Mouse (Mus musculus) naive thymus-derived CD4-positive, alpha-beta T cell, adult 2 months (primary cell): ENCODE data around the gene Prickle3.
"Not testable (repeated sequence)": the region's sequence is repeated elsewhere in the genome, so short reads cannot be mapped to it uniquely, and the experiment has no call there.

Experiments
- DNase-seq: peaks from one replicate; pipeline ENCODE4 v3.0.0-alpha.2; 2011; ENCODE audit warnings: low read depth

The Prickle3 gene

DNA sequence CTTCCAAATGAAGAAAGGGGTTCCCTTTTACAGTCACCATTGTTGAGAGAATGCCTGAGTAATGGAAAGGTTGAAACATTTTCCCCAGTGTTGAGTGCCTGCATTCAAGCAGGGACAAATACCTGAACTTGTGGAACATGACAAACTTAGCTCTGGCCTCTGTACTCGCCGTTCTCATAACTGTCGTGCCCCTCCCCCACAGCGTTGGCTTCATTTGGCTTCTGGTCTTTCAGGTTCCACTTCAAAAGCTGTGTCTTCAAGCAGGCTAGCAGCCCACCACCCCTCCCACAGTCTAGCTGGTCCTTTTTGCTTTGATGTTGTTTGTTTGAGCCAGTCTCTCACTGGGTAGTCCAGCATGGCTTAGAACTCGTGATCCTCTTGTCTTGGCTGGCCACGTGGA, 15.7 kb downstream of the Prickle3 start:
- DNase-seq: no peak

GRCm38 (mm10) chrX:7673578-7674281, 16.7 kb downstream of the Prickle3 start:
- peak; percentile 46 for DNase-seq

GRCm38 (mm10) chrX:7674284-7675000, 17.4 kb downstream of the Prickle3 start:
- peak; percentile 51 for DNase-seq

DNA sequence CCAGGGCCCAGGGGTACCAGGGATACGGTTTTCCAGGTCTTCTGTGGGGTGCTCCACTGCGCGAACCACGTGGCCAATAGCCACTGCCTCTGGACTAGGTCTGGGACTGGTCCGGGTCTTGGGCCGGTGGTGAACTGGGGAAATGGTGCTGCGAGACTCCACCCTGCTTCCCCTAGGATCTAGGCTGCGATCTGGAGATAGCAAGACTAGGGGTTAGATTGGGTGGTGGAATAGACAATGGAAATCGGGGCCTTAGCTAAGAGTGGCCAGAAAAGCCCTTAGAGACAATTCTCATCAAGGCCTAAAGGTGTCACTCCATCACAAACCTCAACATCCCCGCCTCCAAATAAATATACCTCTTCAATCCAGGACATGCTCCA, 17.9 kb downstream of the Prickle3 start:
- DNase-seq: peak; percentile 26

GRCm38 (mm10) chrX:7678986-7679385, 21.9 kb downstream of the Prickle3 start:
- DNase-seq: no peak

- peak; percentile 94 for DNase-seq
Measured at GRCm38 (mm10) chrX:7679405-7680056, 22.5 kb downstream of the Prickle3 start.

DNA sequence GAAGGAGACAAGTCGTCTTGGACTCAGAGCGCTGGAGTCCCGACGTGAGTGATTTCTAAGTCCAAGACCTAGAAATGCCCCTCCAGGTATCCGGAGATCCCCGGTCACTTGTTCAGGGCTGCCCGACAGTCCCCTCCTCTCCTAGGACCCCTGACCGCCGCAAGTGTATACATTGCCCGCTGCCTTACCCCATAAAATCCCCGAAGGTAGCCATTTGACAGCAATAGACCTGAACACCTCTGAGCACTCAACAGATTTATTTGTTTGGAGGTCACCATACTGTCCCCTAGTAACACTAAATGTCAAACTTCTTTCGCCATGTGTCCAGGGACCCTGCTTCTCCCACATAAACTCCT, 23.0 kb downstream of the Prickle3 start:
- no peak for DNase-seq

- no peak for DNase-seq
Measured at GRCm38 (mm10) chrX:7680864-7681263, 23.8 kb downstream of the Prickle3 start, which contains the start of gene Magix. Gene Magix, minus strand, starts transcription at chrX:7681251.

GRCm38 (mm10) chrX:7688321-7688720, 31.3 kb downstream of the Prickle3 start:
- DNase-seq: no peak

GRCm38 (mm10) chrX:7690486-7690885, 33.4 kb downstream of the Prickle3 start:
- DNase-seq: no peak

DNA sequence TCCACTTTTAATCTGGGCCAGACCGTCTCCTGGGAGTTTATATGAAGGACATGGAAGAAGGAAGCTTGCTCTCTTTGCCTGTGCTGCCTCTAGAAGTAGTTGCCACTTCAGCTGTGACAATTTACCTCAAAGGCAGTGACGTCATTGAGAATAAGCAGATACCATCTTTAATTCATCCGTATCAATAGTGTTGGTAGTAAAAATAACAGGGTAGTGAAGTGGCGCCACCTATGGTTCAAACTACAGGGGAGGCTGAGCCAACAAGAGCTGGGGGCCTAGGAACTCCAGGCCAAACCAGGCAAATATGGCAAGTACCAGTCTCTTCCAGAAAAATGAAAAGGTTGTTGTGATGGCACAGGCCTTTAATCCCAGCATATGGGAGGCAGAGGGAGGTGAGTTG, 35.8 kb downstream of the Prickle3 start:
- peak; percentile 83 for DNase-seq

DNA sequence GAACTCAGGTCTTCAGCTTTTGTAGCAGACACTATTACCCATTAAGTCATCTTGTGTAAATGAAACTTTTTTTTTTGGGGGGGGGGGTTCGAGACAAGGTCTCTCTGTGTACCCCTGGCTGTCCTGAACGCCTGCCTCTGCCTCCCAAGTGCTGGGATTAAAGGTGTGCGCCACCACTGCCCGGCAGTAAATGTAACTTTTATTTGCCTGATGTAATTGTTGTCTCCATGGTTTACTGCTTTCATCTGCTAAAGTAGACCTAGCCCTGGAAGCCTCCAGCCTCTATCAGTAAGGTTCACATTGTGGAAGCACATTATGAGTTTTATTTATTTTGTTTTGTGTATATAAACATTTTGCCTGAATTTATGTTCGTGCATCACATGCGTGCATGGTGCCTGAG, 39.5 kb downstream of the Prickle3 start:
- no peak for DNase-seq

- peak; percentile 90 for DNase-seq
Measured at GRCm38 (mm10) chrX:7696954-7697381, 39.9 kb downstream of the Prickle3 start, which contains the start of gene Gpkow. Gene Gpkow, plus strand, starts transcription at chrX:7697131.

GRCm38 (mm10) chrX:7713764-7714134, 56.7 kb downstream of the Prickle3 start:
- not testable (repeated sequence) for DNase-seq

DNA sequence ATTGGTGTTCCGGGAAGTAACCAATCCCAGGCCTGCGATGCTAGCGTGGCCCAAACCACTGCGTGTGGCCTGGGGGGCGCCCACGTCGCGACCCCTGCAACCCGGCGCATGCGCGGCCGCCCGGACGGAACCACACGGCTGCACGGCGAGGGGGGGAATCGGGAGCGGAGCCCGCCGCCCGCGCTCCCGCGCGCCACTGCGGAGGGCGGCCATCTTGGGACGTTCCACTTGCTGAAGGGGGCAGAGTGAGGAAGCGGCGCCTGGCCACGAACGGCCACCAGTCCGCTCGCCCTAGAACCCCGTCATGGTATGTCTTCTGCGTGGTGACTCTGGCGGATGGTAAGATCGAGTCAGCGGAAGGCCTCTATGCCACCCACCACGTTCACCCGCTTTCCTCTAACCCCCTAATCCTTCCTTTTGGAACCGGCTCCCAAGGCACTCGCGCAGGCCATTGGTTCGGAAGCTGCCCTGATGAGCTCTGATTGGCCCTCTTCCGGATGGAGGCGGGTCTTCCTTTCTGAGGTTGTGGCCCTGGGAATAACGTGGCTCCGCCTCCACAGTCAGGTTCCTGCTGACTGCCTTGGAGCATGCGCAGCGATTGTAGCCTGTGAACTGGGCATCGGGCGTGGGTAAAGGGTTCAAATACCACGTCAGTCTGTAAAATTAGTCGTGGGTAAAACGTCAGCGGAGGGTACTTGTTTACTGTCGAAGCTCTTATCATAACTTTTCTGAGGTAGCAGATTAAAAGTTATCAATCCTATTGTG, 57.3 kb downstream of the Prickle3 start, which contains the start of gene Wdr45:
Gene Wdr45 (plus strand): TSS at position 199 of the 765 bp plus-strand sequence.
- peak; percentile 94 for DNase-seq

DNA sequence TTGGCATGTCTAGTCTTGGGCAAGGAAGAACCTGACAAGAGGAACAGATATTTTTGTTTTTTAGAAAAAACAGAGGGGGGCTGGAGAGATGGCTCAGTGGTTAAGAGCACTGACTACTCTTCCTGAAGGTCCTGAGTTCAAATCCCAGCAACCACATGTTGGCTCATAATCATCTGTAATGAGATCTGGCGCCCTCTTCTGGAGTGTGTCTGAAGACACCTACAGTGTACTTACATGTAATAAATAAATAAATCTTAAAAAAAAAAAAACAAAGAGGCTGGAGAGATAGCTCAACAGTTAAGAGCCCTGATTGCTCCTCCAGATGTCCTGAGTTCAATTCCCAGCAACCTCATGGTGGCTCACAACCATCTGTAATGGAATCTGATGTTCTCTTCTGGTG, 59.0 kb downstream of the Prickle3 start:
- peak; percentile 35 for DNase-seq
